Mouse (Mus musculus): ENCODE data around the gene Ccnd3. TPM values are rescaled to one million over a fixed set of nuclear protein-coding genes. Genes with fewer than 3 reads are reported as not detected.

Ccnd3 gene
- polyA plus RNA-seq, 1 experiment: 181 TPM

- TF ChIP-seq EP300 (IDR thresholded peaks at IDR 0.05; ENCODE audit: insufficient read depth, low read depth, low read length) (no peak), POLR2A (IDR thresholded peaks at IDR 0.05; ENCODE audit: insufficient read depth, low read length) (no peak), CTCF (IDR thresholded peaks at IDR 0.05; ENCODE audit: low read depth, low read length) (no peak)
- H3K27ac ChIP-seq (ENCODE audit: insufficient read depth, low read length): no peak overlapping the region
- peaks cover 11% of the 10 kb centered on the region for H3K4me1 ChIP-seq (ENCODE audit: control insufficient read depth, insufficient read depth, low read length)
- H3K36me3 ChIP-seq (ENCODE audit: control insufficient read depth, insufficient read depth, low read length, poor library complexity, severe bottlenecking): no peaks in the 10 kb centered on the region
- no peak overlapping the region for H3K9ac ChIP-seq (ENCODE audit: low read depth, poor library complexity, severe bottlenecking)
- no peaks in the 10 kb centered on the region for H3K9me3 ChIP-seq (replicated peaks; ENCODE audit: control insufficient read depth, insufficient read depth, low read length, poor library complexity, severe bottlenecking)
- H3K4me3 ChIP-seq (ENCODE audit: low read depth, low read length): no peak overlapping the region
- no peaks in the 10 kb centered on the region for H3K27me3 ChIP-seq (ENCODE audit: control insufficient read depth, insufficient read depth, low read length, poor library complexity, severe bottlenecking)
Measured at GRCm38 (mm10) chr17:47562875-47563274, 58.0 kb downstream of the Ccnd3 start.

- H3K27me3 ChIP-seq (ENCODE audit: control insufficient read depth, insufficient read depth, low read length, poor library complexity, severe bottlenecking): no peaks in the 10 kb centered on the region
- H3K27ac ChIP-seq (ENCODE audit: insufficient read depth, low read length): no peak overlapping the region
- no peak overlapping the region for H3K4me3 ChIP-seq (ENCODE audit: low read depth, low read length)
- H3K9ac ChIP-seq (ENCODE audit: low read depth, poor library complexity, severe bottlenecking): no peak overlapping the region
- TF ChIP-seq POLR2A (IDR thresholded peaks at IDR 0.05; ENCODE audit: insufficient read depth, low read length) (no peak), CTCF (IDR thresholded peaks at IDR 0.05; ENCODE audit: low read depth, low read length) (no peak), EP300 (IDR thresholded peaks at IDR 0.05; ENCODE audit: insufficient read depth, low read depth, low read length) (no peak)
- no peaks in the 10 kb centered on the region for H3K9me3 ChIP-seq (replicated peaks; ENCODE audit: control insufficient read depth, insufficient read depth, low read length, poor library complexity, severe bottlenecking)
- no peaks in the 10 kb centered on the region for H3K36me3 ChIP-seq (ENCODE audit: control insufficient read depth, insufficient read depth, low read length, poor library complexity, severe bottlenecking)
- H3K4me1 ChIP-seq (ENCODE audit: control insufficient read depth, insufficient read depth, low read length): peaks cover 14% of the 10 kb centered on the region
Measured at GRCm38 (mm10) chr17:47564612-47565011, 59.8 kb downstream of the Ccnd3 start.

- H3K27me3 ChIP-seq (ENCODE audit: control insufficient read depth, insufficient read depth, low read length, poor library complexity, severe bottlenecking): no peaks in the 10 kb centered on the region
- no peak overlapping the region for H3K4me3 ChIP-seq (ENCODE audit: low read depth, low read length)
- TF ChIP-seq POLR2A (IDR thresholded peaks at IDR 0.05; ENCODE audit: insufficient read depth, low read length) (no peak), EP300 (IDR thresholded peaks at IDR 0.05; ENCODE audit: insufficient read depth, low read depth, low read length) (peak; percentile 56; the same call in 1 of the 2 replicates)
- no peaks in the 10 kb centered on the region for H3K36me3 ChIP-seq (ENCODE audit: control insufficient read depth, insufficient read depth, low read length, poor library complexity, severe bottlenecking)
- H3K9ac ChIP-seq (ENCODE audit: low read depth, poor library complexity, severe bottlenecking): 0 out of 2 replicates have a peak overlapping the region, but pooled peaks have one; percentile 2
- H3K27ac ChIP-seq (ENCODE audit: insufficient read depth, low read length): peak overlapping the region; percentile 78
- H3K9me3 ChIP-seq (replicated peaks; ENCODE audit: control insufficient read depth, insufficient read depth, low read length, poor library complexity, severe bottlenecking): no peaks in the 10 kb centered on the region
- H3K4me1 ChIP-seq (ENCODE audit: control insufficient read depth, insufficient read depth, low read length): peaks cover 11% of the 10 kb centered on the region
Measured at GRCm38 (mm10) chr17:47566133-47566532, 61.3 kb downstream of the Ccnd3 start.

- Histone ChIP-seq H3K9ac (ENCODE audit: low read depth, poor library complexity, severe bottlenecking) (0 out of 2 replicates have a peak overlapping the region, but pooled peaks have one; percentile 32), H3K27ac (ENCODE audit: insufficient read depth, low read length) (peak overlapping the region; percentile 87), H3K27me3 (ENCODE audit: control insufficient read depth, insufficient read depth, low read length, poor library complexity, severe bottlenecking) (no peaks in the 10 kb centered on the region), H3K4me3 (ENCODE audit: low read depth, low read length) (no peak overlapping the region), H3K36me3 (ENCODE audit: control insufficient read depth, insufficient read depth, low read length, poor library complexity, severe bottlenecking) (no peaks in the 10 kb centered on the region), H3K9me3 (replicated peaks; ENCODE audit: control insufficient read depth, insufficient read depth, low read length, poor library complexity, severe bottlenecking) (no peaks in the 10 kb centered on the region), H3K4me1 (ENCODE audit: control insufficient read depth, insufficient read depth, low read length) (peaks cover 11% of the 10 kb centered on the region)
- no peak for TF ChIP-seq CTCF (IDR thresholded peaks at IDR 0.05; ENCODE audit: low read depth, low read length)
- TF ChIP-seq EP300 (IDR thresholded peaks at IDR 0.05; ENCODE audit: insufficient read depth, low read depth, low read length): no peak
- no peak for TF ChIP-seq POLR2A (IDR thresholded peaks at IDR 0.05; ENCODE audit: insufficient read depth, low read length)
Measured at GRCm38 (mm10) chr17:47567271-47567670, 62.4 kb downstream of the Ccnd3 start.

GRCm38 (mm10) chr17:47568389-47568788, 63.5 kb downstream of the Ccnd3 start:
- H3K27me3 ChIP-seq (ENCODE audit: control insufficient read depth, insufficient read depth, low read length, poor library complexity, severe bottlenecking): no peaks in the 10 kb centered on the region
- TF ChIP-seq POLR2A (IDR thresholded peaks at IDR 0.05; ENCODE audit: insufficient read depth, low read length) (no peak), CTCF (IDR thresholded peaks at IDR 0.05; ENCODE audit: low read depth, low read length) (no peak), EP300 (IDR thresholded peaks at IDR 0.05; ENCODE audit: insufficient read depth, low read depth, low read length) (no peak)
- peak overlapping the region; percentile 68 for H3K27ac ChIP-seq (ENCODE audit: insufficient read depth, low read length)

GRCm38 (mm10) chr17:47568951-47569527, 64.2 kb downstream of the Ccnd3 start:
- Histone ChIP-seq H3K4me1 (ENCODE audit: control insufficient read depth, insufficient read depth, low read length) (peaks cover 11% of the 10 kb centered on the region), H3K9ac (ENCODE audit: low read depth, poor library complexity, severe bottlenecking) (no peak overlapping the region), H3K27me3 (ENCODE audit: control insufficient read depth, insufficient read depth, low read length, poor library complexity, severe bottlenecking) (no peaks in the 10 kb centered on the region), H3K36me3 (ENCODE audit: control insufficient read depth, insufficient read depth, low read length, poor library complexity, severe bottlenecking) (no peaks in the 10 kb centered on the region), H3K4me3 (ENCODE audit: low read depth, low read length) (no peak overlapping the region), H3K9me3 (replicated peaks; ENCODE audit: control insufficient read depth, insufficient read depth, low read length, poor library complexity, severe bottlenecking) (no peaks in the 10 kb centered on the region), H3K27ac (ENCODE audit: insufficient read depth, low read length) (peak overlapping the region; percentile 68)
- TF ChIP-seq POLR2A (IDR thresholded peaks at IDR 0.05; ENCODE audit: insufficient read depth, low read length) (no peak), EP300 (IDR thresholded peaks at IDR 0.05; ENCODE audit: insufficient read depth, low read depth, low read length) (peak; percentile 78; the same call in 1 of the 2 replicates)

More at GRCm38 (mm10) chr17:47568389-47568788, 63.5 kb downstream of the Ccnd3 start:
- Histone ChIP-seq H3K36me3 (ENCODE audit: control insufficient read depth, insufficient read depth, low read length, poor library complexity, severe bottlenecking) (no peaks in the 10 kb centered on the region), H3K9me3 (replicated peaks; ENCODE audit: control insufficient read depth, insufficient read depth, low read length, poor library complexity, severe bottlenecking) (no peaks in the 10 kb centered on the region), H3K4me1 (ENCODE audit: control insufficient read depth, insufficient read depth, low read length) (peaks cover 11% of the 10 kb centered on the region), H3K9ac (ENCODE audit: low read depth, poor library complexity, severe bottlenecking) (no peak overlapping the region), H3K4me3 (ENCODE audit: low read depth, low read length) (no peak overlapping the region)
